Mouse (Mus musculus) cerebellum, postnatal 36 days (tissue): ENCODE data around the gene Mrpl54.

Source experiments
- DNase-seq, 2 experiments: peaks; one replicate each; pipeline ENCODE4 v3.0.0; 2021 to 2022; ENCODE audit warnings: mixed read lengths in 2 of 2

The Mrpl54 gene

DNA sequence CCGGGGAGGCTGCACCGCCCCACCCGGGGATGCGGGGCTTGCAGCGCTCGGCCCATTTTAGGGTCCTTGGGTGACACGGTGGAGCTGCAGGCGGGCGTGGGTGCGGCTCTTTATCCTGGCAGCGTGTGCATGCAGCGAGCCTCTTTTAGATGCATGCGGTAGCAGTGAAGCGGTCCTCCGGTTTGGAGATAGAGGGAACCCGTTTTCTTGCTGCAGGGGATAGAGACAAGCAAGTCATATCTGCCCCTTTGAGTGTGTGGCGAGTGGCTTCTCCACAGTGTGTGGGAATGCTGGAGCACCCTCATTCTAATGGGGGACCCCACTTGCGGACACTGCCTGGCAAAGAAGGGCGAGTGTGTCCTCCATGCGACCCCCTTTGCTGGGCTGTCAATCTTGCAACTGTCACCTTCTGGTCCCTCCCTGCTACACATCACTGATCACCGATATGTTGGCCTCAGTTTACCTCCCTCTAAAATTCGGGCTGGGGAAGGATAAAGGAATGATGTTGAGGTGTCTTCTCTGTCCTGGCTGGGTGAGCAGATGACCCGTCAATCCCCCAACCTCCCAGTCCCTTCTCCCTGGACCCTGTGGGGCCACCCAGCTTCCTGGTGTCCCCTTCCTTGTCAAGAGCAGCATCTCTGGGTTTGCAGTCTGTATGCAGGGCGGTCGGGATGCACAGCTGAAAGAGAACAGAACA is 26.7 kb upstream of the Mrpl54 start:
- DNase-seq, result no peak

DNA sequence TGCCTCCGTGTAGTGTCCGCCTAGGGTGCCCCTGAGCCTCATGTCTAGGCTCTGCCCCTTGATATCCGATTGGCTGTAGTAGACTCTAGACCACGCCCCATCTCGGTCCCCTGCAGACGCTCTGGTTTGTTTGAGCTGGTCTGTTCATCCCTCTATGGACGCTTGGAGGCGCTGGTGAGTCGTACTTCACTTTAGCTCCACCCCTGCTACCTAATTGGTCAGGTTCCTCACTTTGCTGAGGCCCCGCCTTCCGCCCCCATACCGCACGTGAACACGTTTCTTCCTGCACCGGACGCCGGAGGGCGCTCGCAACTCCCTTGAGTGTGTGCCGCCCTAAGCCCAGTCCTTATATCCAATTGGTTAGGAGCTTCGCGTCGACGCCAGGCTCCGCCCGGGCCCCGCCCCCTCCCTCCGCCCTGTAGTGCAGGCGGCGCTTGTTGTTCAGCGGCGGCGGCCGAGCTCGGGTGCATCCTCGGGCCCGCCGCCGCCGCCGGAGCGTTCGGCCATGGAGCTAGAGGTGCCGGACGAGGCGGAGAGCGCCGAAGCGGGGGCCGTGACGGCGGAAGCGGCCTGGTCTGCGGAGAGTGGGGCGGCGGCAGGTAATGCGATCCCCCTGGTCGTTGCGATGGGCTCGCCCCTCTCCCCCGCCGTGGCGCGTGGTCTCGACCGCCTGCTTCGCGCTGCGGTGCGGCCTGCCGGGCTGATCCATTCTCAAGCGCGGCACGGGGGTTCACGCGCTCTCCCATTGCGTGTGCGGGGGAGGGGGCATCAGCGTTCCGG is 26.0 kb upstream of the Mrpl54 start, which contains the start of gene Pip5k1c:
TSS of gene Pip5k1c (plus strand) at position 410 of the 780 bp plus-strand sequence.
- peak; percentile 99 to 100 for DNase-seq

DNA sequence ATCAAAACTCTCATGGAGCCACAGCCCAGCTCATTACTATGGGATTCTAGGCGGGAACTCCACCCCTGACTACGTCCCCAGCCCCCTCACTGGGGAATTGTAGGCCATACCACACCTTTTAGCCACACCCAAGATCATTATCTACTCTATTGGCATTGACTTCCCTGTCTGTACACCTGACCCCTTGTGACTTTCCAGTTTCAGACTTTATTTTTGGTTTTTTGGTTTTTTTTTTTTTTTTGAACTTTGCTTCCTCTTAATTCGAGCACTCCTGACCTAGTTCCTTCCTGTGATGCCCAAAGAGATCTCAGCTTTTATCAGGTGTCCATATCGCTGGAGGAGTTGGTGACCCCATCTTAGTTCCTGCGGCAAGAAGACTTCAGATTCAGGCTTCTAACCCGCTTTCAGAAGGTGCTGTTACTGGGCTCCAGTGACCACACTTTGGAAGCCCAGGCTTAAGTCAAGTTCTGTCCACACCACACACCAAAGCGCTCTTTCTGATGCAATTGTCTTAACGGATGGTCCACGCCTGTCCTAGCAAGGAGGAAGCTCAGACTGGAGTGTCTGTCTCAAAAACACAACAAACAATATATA is 24.9 kb upstream of the Mrpl54 start, which contains the start of gene Tjp3:
TSS of gene Tjp3 (minus strand) at position 71 of the 594 bp plus-strand sequence.
- DNase-seq, result no peak

DNA sequence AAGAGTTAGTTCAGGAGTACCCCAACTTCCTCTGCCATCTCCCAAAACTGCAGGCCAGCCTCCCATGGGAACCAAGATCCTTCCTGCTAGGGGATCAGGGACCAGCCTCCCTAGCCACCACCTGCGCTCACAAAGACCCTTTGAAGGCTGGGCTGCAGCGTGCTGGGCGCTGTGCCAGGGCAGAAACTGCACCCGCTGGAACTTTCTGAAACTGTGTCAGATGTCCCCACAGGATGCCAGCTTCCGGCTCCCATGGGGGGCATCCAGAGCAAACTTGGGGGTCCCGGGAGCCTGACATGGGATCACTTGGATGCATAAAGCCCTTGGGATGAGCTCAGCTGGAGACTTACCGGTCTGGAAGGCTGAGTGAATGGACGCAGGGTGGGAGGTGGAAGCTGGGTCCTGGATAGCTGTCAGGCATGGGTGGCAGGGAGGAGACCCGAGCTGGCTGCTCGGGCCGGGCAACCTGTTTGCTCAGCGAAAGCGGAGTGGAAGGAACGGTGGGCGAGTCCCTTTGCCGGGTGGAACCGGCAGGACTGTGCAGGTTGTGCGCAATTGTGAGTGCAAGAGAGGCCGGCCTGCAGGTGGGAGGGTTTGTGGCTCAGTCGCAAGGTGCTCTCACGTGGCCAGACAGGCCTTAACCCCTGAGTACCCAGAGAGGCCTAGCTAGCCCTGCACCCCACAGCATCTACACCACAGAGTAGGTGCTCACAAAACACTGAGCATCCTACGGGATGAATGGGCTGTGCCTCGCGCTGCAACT is 24.1 kb upstream of the Mrpl54 start:
- no peak for DNase-seq

DNA sequence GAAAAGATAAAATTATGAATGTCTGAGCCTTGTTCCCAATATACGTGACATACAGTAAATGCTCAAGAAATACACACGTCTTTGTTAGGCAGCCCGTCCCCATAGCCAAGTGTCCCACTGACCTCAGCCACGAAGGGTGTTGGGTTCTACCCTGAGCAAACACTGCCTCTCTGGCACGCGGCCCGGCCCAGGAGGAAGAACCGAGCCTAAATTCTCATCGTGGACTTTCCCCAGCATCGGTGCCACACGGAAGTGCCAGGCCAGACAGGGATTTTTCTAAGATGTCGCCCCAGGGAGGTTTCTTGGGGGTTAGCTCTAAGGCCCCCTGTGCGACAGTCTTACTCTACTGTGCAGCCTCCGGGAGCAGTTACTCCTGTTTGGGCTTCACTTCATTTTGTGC is 23.1 kb upstream of the Mrpl54 start:
- DNase-seq, result no peak

DNA sequence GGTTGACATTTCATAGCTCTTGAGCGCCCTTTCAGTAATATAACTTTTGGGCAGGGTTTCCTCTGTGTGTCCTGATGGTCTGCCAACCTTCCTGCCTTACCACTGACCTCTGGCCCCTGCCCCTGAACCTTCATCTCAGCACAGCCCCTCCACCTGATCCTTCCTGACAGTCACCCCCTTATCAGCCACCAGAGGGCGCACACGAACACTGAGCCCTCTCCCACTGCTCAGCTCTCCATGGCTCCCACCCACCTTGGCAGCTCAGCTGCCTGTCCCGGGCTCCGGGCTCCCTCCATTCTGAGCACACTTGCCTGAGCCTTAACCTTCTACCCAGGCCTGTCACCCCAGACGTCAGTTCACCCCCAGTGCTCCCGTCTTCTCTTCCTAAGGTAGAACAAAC is 22.5 kb upstream of the Mrpl54 start:
- peak; percentile 67 to 72 for DNase-seq

DNA sequence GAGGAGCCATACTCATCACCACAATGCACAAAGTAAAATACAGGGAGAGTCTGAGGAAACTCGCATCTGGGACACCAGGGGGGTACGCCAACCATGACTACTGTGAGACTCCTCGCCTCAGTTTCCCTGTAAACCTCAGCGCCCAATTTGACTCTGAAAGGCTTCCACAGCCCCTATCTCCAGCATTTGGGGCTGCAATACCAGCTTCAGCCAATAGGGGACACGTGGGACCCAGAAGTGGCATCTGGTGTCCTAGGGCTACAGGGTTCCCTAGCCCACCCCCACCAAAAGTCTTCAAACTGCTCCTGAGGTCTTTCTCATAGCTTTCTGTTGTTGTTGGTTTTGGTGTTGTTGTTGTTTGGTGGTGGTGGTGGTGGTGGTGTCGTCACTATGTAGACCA is 21.9 kb upstream of the Mrpl54 start:
- peak; percentile 62 to 64 for DNase-seq

DNA sequence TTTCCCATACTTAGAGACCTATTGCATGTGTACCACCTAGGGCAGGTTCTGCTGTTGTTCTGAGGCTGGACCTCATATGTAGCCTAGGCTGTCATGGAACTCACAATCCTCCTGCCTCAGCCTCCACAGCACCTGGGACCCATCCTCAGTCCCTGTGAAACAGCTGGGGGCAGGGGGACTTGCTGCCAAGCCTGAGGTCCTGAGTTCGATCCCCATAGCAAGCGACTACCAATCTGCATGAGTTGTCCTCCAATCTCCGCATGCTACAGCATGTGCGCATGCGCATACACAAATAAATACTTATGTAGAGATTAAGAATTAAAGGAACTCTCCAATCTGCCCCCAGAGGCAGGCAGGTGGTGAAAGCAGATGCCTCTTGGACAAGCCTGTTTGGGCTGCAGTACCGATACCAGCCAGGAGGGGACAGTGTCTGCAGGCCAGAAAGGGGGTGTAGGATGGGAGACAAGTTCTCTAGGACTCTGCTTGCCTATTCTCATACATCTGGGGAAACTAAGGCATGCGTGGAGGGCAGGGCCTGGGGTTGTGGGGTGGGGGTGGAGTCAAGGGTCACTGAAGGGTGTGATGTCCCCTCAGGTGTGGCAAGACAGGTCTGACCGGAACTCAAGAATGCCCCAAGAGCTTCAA is 20.9 kb upstream of the Mrpl54 start:
- peak; percentile 55 to 62 for DNase-seq

DNA sequence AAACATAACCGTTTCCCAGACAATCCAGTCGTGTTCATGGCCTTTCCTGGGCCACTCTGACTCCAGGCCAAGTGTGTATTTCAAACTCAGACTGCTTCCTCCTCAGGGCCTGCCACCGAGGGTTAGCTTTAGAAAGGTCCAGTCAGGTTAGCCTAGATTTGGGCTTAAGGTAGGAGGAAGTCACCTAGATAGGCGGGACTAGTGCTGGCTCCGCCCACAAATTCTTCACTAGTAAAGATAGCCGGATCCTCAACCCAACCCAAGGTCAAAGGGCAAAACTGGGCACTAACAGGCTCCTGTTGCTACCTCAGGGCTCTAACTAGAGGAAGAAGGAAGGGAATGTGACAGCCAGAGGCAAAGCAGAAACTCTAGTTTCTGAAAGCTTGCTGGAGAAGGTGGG is 19.9 kb upstream of the Mrpl54 start:
- no peak for DNase-seq

DNA sequence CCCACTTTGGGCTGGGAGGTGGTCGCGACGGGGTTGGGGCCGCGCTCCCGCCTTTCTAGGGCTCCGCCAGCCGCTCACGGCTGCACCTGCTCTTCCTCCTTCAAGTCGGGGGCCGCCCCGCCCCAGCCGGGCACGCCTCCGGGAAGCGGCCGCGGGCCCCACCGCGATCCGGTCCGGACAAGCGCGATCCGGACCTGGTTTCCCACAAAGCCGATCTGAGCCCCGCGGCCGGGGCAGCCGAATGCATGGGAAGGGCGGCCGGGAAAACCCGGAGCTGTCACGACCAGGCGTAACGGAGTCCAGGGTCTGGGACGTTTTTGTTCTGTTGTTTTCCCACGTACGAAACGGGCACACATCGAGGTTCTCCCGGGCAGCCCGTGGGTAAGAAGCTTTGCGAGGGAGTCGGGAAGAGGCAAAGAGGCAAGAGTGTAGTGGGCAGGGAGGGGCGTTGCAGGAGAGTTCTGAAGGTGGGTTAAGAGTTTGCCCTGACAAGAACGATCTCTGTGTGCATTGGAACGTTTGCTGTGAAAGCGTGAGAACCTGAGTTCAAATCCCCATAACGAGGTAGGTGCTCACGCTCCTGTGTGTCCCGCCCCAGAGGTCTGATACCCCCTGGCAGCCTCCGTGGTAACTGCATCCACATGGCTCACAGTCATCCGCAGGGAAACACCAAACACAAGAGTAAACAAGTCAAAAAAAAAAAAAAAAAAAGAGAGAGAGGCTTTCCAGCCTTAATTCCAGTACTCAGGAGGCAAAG is 19.1 kb upstream of the Mrpl54 start:
- peak; percentile 88 to 91 for DNase-seq

DNA sequence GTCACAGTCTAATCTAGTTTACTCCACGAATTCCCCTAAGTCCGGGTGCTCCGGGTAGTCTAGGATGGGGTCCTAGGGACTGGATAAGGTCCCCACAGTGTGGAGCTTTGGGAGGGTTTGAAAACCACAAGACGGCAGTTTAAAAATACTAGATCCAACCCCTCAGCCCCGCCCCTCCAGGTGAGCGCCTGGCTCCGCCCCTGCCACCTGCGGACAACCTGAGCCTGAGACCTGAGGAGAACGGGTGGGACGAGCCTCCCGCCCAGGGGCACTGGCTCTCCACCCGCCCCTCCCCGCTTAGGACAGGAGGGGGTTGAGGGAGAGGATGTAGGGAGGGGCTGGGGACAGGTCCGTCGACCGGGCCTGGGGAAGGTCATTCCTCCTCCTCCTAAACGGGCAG is 18.0 kb upstream of the Mrpl54 start:
- DNase-seq, result no peak

DNA sequence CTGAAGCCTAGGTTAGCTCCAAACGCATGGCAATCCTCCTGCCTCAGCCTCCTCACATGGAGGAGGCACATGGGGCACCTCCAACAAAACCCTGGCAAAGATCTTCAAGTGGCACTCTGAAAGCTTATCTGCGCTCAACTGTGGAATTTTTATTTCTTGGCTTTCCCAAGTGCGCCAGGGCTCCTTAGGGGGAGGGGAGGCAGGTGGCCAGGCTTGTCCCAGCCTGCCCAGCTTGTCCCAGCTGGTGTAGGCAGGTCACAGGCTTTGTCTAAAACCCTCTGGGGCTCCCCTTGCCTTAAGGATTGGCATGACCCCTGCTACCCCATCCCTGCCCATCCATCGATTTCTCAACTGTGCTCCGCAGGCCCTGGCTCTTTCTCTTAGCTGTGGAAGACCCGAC is 17.5 kb upstream of the Mrpl54 start:
- no peak for DNase-seq

DNA sequence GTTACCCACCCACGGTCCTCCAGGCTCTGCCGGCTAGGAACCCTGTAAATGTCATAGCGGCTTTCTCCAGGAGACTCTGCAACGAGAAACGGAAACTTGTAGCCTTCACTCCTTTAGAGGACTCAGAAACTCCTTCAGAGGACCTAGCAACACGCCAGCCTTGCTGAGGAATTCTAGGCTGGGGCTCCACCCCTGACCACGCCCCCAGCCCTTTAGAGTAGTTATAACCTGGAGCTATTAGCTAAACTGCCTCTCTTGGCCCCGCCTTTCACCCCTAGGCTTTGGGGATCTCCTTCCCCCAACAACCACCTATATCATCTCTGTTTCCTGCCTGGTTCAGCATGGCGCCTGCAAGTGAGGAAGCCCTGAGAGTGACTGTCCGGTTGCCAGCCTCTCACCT is 12.8 kb upstream of the Mrpl54 start:
- DNase-seq, result no peak

DNA sequence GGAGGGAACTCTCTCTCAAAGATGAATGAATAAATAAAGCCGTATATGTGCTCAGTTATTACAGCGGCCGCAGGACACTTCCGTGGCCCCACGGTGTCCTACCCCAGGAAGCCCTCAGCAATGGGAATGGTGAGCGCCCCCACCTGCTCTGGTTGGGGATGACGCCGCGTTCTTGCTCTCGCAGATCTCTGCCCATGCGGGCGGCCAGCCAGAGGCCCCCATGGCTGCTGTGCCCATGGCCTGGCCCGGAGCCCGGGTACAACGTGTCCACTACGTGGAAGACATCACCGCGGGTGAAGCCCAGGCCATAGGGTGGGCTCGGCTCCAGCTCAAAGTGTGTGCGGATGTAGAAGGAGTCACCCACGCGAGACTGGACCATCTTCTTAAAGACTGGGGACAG is 10.9 kb upstream of the Mrpl54 start:
- peak in 1 of 2 experiments; percentile 32 for DNase-seq

DNA sequence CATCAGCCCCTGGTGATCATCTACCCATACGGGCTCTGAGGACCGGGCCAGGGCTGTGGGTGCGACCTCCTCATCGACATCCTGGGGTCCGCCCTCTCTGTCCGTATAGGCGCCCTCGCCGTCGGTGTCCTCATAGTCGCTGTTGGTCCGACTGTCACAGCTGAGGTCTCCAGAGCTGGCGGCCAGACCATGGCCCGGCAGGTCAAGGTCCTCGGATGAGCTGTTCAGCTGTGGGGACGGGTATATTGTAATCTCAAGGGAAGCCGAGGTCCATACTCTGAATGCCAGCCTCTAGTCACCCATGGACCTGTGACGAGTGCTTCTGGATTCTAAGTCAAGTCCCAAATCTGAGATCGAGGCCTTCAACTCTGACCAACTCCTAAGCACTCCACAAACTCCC is 7.1 kb upstream of the Mrpl54 start:
- no peak for DNase-seq

DNA sequence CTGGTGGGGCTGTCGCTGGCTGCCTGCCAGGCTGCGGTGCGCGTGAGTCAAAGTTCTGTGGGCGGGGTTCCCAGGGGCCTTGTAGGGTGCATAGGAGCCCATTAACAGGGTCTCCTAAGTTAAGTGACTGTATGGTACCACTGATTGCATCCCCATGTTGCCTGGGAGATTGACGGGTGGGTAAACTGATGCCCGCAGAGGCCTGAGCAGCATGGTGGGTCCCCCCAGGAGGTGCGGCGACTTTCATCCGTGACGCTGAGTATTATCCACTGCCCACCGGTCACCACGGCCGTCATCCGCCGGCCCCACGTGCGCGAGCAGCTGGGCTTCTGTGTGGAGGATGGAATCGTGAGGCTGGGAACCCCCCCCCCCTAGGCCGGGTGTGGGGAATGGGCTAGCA is 5.6 kb upstream of the Mrpl54 start:
- DNase-seq, result no peak

DNA sequence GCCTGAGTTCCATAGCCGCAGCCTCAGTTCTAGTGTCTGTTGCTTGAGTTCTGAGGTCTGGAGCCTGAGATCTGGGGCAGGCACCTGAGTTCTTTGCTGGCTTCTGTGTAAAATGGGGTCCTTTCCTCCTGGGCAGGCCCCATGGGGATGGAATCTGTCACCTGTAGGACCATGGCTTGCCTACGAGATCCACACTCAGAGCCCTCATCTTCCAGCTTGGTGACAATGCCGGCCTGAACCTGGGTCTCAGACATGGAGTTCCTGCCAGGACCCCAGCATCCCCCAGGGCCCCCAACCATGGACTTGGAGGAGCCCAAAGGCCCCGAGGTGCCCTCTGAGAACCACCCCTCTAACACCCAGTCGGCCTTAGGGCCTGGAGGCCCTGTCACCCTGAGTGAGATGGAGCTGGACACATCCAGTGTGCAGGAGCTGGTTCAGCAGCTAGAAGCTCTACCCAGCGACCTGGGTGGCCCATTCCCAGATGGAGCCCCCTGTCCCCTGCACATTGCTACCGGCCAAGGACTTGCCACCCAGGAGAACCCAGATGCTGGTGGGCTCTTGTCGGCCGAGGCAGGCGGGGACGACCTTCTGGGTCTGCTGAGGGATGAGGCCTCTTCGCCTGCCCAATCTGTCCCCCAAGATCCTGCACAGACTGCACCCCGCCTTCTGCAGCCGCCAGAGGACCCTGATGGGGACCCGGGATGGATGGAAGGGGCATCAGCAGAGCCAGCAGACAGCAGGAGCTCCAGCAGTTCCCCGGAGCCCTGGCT is 2.1 kb upstream of the Mrpl54 start:
- no peak for DNase-seq

DNA sequence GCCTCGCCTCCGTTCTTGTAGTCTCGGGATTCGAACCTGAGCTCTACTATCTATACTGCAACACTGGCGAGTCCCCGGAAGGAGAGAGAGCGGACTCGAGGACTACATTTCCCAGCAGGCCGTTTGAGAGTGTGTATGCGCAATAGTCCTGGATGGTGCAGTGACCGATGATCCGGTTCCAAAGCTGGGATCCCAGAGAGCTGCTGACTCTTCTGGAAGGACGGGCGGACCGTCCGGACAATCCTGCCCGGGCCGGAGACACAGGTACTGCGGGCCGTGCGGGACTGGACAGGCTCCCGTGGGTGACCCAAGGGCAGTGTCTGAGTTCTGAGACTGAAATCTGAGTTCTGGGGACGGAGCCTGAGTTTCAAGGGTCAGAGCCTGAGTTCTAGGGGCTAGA is 1.3 kb upstream of the Mrpl54 start:
- DNase-seq, result peak; percentile 80 to 87

DNA sequence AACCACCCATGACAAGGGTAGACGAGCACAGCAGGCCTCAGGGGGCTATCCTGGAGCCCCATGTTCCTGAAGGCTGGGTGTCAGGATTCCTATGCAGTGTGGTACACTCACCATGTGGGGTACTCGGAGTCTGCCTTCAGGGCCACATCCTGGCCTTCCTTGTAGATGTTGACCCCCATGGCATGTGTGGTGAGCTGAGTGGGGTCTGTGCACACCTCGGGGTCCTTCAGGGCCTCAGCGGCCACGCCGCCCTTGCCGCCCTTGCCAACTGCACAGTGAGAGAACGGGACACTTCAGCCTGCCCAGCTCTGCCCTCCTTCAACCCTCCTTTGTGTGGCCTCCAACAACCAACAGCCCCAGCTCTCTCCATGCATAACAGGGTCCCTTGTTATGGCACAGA is 1.2 kb downstream of the Mrpl54 start:
- DNase-seq, result no peak

DNA sequence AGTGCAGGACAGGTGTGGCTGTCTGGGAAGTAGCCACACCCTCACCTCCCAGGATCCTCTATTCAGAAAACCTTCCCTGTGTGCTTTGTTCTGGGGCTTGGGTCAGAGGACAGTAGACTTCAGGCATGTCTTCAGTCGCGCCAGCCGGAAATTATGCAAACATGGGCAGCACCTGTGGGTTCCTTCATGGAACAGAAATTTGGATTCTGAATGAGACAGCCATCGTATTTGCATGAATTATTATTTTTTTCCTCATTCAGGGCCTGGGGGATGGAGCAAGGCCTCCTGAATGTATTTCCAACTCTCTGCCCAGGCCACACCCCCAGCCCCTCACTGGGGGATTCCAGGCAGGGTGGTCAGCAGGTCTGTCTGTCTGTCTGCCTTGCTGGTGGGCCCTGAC is 5.7 kb downstream of the Mrpl54 start:
- no peak for DNase-seq
